Mouse (Mus musculus): ENCODE data around the gene Gm10256.
"Not testable (repeated sequence)": the region's sequence is repeated elsewhere in the genome, so short reads cannot be mapped to it uniquely, and the experiment has no call there.

GRCm38 (mm10) chrY:2796105-2796504 lies 34.4 kb upstream of the Gm10256 start, which contains the start of gene Gm4064:
- not testable (repeated sequence) for TF ChIP-seq POLR2A (IDR thresholded peaks at IDR 0.05; ENCODE audit: insufficient read length, low read depth); POLR2AphosphoS2 (IDR thresholded peaks at IDR 0.05; ENCODE audit: insufficient read length, low read depth); USF1 (IDR thresholded peaks at IDR 0.05; ENCODE audit: low read depth); SRF (IDR thresholded peaks at IDR 0.05; ENCODE audit: control insufficient read depth, insufficient read length, low read depth); MYOD1 (IDR thresholded peaks at IDR 0.05; ENCODE audit: control insufficient read depth in 1 of 3, insufficient read length in 2 of 3, low read depth in 2 of 3); E2F4 (IDR thresholded peaks at IDR 0.05; ENCODE audit: insufficient read depth); MYOG (IDR thresholded peaks at IDR 0.05; ENCODE audit: control insufficient read depth in 1 of 3, insufficient read depth in 1 of 3, insufficient read length in 2 of 3, low read depth in 2 of 3); TCF12 (IDR thresholded peaks at IDR 0.05; ENCODE audit: insufficient read depth, poor library complexity, severe bottlenecking); MAX (IDR thresholded peaks at IDR 0.05; ENCODE audit: low read depth)

All from myocyte (in vitro differentiated cells).